Mouse (Mus musculus): Measurements from ENCODE around the gene Cdk7. TPM values are rescaled to one million over a fixed set of nuclear protein-coding genes. Genes with fewer than 3 reads are reported as not detected.

Gene Cdk7
- polyA plus RNA-seq, 1 experiment from 2014 or later: 111 TPM

- Histone ChIP-seq H3K9ac (ENCODE audit: low read depth, low read length) (no peak overlapping the region), H3K36me3 (ENCODE audit: control insufficient read depth, insufficient read depth, low read length) (peaks cover 84% of the 10 kb centered on the region), H3K9me3 (ENCODE audit: control insufficient read depth, low read length) (no peaks in the 10 kb centered on the region), H3K4me1 (ENCODE audit: control insufficient read depth, insufficient read depth, low read length) (no peaks in the 10 kb centered on the region), H3K27me3 (ENCODE audit: control insufficient read depth, insufficient read depth, low read length) (no peaks in the 10 kb centered on the region), H3K4me2 (replicated peaks; ENCODE audit: low read depth, low read length) (no peak overlapping the region), H3K4me3 (ENCODE audit: low read length) (no peak overlapping the region), H3K27ac (ENCODE audit: low read depth, low read length) (no peak overlapping the region)
- no peak for ATAC-seq (ENCODE audit: low FRiP score, low TSS enrichment)
- 98% methylated on average over 2 of the region's 2 CpGs for WGBS
Measured at GRCm38 (mm10) chr13:100703468-100703867, 27.3 kb downstream of the Cdk7 start.

- Histone ChIP-seq H3K27ac (ENCODE audit: low read depth, low read length) (no peak overlapping the region), H3K36me3 (ENCODE audit: control insufficient read depth, insufficient read depth, low read length) (peaks cover 69% of the 10 kb centered on the region)
- 96% methylated on average over 10 of the region's 10 CpGs for WGBS
Measured at GRCm38 (mm10) chr13:100698866-100699265, 31.9 kb downstream of the Cdk7 start.

DNA sequence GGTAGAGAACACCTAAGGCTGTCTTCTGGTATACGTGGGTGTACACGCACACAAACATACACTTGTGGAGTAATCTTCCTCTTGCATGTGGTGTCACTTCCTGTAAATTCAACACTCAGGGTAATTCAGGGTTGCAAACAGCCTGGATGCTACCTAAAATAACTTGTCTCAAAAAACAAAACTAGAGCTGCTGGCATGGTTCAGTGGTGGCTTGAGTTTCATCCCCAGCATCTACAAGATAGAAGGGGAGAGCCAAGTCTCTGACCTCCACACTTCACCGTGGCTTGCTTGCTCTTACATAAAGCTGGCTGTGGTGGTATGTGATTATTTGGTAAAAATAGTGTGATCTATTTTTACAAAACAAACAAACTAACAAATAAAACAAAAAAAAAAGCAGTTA lies 33.2 kb downstream of the Cdk7 start:
- no peaks in the 10 kb centered on the region for H3K27me3 ChIP-seq (ENCODE audit: control insufficient read depth, insufficient read depth, low read length)
- WGBS: 99% methylated on average over 3 of the region's 3 CpGs
- peaks cover 59% of the 10 kb centered on the region for H3K36me3 ChIP-seq (ENCODE audit: control insufficient read depth, insufficient read depth, low read length)
- H3K4me2 ChIP-seq (replicated peaks; ENCODE audit: low read depth, low read length): no peak overlapping the region
- no peak overlapping the region for H3K4me3 ChIP-seq (ENCODE audit: low read length)
- H3K9me3 ChIP-seq (ENCODE audit: control insufficient read depth, low read length): no peaks in the 10 kb centered on the region
- no peak for ATAC-seq (ENCODE audit: low FRiP score, low TSS enrichment)
- H3K27ac ChIP-seq (ENCODE audit: low read depth, low read length): no peak overlapping the region
- no peak overlapping the region for H3K9ac ChIP-seq (ENCODE audit: low read depth, low read length)
- no peaks in the 10 kb centered on the region for H3K4me1 ChIP-seq (ENCODE audit: control insufficient read depth, insufficient read depth, low read length)

More at GRCm38 (mm10) chr13:100698866-100699265, 31.9 kb downstream of the Cdk7 start:
- Histone ChIP-seq H3K4me1 (ENCODE audit: control insufficient read depth, insufficient read depth, low read length) (no peaks in the 10 kb centered on the region), H3K9me3 (ENCODE audit: control insufficient read depth, low read length) (no peaks in the 10 kb centered on the region), H3K27me3 (ENCODE audit: control insufficient read depth, insufficient read depth, low read length) (no peaks in the 10 kb centered on the region), H3K4me2 (replicated peaks; ENCODE audit: low read depth, low read length) (no peak overlapping the region), H3K4me3 (ENCODE audit: low read length) (no peak overlapping the region), H3K9ac (ENCODE audit: low read depth, low read length) (no peak overlapping the region)
- no peak for ATAC-seq (ENCODE audit: low FRiP score, low TSS enrichment)

- Histone ChIP-seq H3K27me3 (ENCODE audit: control insufficient read depth, insufficient read depth, low read length) (no peaks in the 10 kb centered on the region), H3K9ac (ENCODE audit: low read depth, low read length) (no peak overlapping the region), H3K4me2 (replicated peaks; ENCODE audit: low read depth, low read length) (no peak overlapping the region), H3K4me3 (ENCODE audit: low read length) (no peak overlapping the region), H3K4me1 (ENCODE audit: control insufficient read depth, insufficient read depth, low read length) (no peaks in the 10 kb centered on the region), H3K9me3 (ENCODE audit: control insufficient read depth, low read length) (no peaks in the 10 kb centered on the region), H3K36me3 (ENCODE audit: control insufficient read depth, insufficient read depth, low read length) (no peaks in the 10 kb centered on the region), H3K27ac (ENCODE audit: low read depth, low read length) (no peak overlapping the region)
- 72% methylated on average over 7 of the region's 7 CpGs for WGBS
- no peak for ATAC-seq (ENCODE audit: low FRiP score, low TSS enrichment)
Measured at GRCm38 (mm10) chr13:100687513-100687912, 43.2 kb downstream of the Cdk7 start.

DNA sequence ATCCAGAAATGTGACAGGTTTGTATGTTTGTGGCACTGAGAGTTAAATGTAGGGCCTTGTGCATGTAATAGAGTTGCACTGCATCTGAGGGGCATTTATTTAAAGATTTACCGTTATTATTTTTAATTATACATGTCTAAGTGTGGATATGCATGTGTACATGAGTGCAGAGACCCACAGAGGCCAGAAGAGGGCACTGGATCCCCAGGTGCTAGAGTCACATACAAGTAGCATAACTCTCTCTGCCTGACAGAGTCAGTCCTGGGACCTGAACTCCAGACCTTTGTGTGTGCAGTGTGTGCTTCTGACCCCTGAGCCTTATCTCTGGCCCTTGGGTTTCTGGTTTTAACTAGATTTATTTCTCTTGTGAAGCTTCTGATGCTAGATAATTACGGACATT lies 46.4 kb downstream of the Cdk7 start:
- Histone ChIP-seq H3K9ac (ENCODE audit: low read depth, low read length) (no peak overlapping the region), H3K27ac (ENCODE audit: low read depth, low read length) (no peak overlapping the region), H3K9me3 (ENCODE audit: control insufficient read depth, low read length) (no peaks in the 10 kb centered on the region), H3K4me3 (ENCODE audit: low read length) (no peak overlapping the region), H3K36me3 (ENCODE audit: control insufficient read depth, insufficient read depth, low read length) (no peaks in the 10 kb centered on the region), H3K27me3 (ENCODE audit: control insufficient read depth, insufficient read depth, low read length) (no peaks in the 10 kb centered on the region), H3K4me2 (replicated peaks; ENCODE audit: low read depth, low read length) (no peak overlapping the region), H3K4me1 (ENCODE audit: control insufficient read depth, insufficient read depth, low read length) (no peaks in the 10 kb centered on the region)
- ATAC-seq (ENCODE audit: low FRiP score, low TSS enrichment): no peak
- WGBS: 80% methylated on average over 2 of the region's 2 CpGs

GRCm38 (mm10) chr13:100682837-100683236 lies 47.9 kb downstream of the Cdk7 start:
- ATAC-seq (ENCODE audit: low FRiP score, low TSS enrichment): no peak
- 83% methylated on average over 2 of the region's 2 CpGs for WGBS
- H3K4me3 ChIP-seq (ENCODE audit: low read length): no peak overlapping the region

DNA sequence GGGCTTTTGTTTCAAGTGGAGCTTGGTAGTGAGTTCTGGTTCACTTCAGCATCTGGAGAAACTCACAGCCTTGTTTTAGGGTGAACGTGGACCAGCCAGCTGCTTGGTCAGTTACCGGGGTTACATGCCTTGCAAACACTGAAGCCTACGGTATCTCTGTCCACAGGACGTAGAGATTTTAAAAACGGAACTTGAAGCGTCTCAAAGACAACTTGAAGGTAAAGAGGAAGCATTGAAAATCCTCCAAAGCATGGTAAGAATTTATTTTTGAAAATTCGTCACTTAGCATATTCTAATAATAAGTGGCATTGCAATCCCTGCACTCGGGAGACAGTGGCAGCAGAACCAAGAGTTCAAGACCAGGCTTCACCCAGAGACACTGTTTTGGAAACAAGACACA lies 49.1 kb downstream of the Cdk7 start:
- 94% methylated on average over 8 of the region's 8 CpGs for WGBS
- Histone ChIP-seq H3K9me3 (ENCODE audit: control insufficient read depth, low read length) (no peaks in the 10 kb centered on the region), H3K36me3 (ENCODE audit: control insufficient read depth, insufficient read depth, low read length) (no peaks in the 10 kb centered on the region), H3K9ac (ENCODE audit: low read depth, low read length) (no peak overlapping the region), H3K27me3 (ENCODE audit: control insufficient read depth, insufficient read depth, low read length) (no peaks in the 10 kb centered on the region), H3K4me1 (ENCODE audit: control insufficient read depth, insufficient read depth, low read length) (no peaks in the 10 kb centered on the region), H3K4me2 (replicated peaks; ENCODE audit: low read depth, low read length) (no peak overlapping the region), H3K4me3 (ENCODE audit: low read length) (no peak overlapping the region), H3K27ac (ENCODE audit: low read depth, low read length) (no peak overlapping the region)
- no peak for ATAC-seq (ENCODE audit: low FRiP score, low TSS enrichment)

More at GRCm38 (mm10) chr13:100682837-100683236, 47.9 kb downstream of the Cdk7 start:
- Histone ChIP-seq H3K27me3 (ENCODE audit: control insufficient read depth, insufficient read depth, low read length) (no peaks in the 10 kb centered on the region), H3K27ac (ENCODE audit: low read depth, low read length) (no peak overlapping the region), H3K36me3 (ENCODE audit: control insufficient read depth, insufficient read depth, low read length) (no peaks in the 10 kb centered on the region), H3K4me1 (ENCODE audit: control insufficient read depth, insufficient read depth, low read length) (no peaks in the 10 kb centered on the region), H3K9me3 (ENCODE audit: control insufficient read depth, low read length) (no peaks in the 10 kb centered on the region), H3K9ac (ENCODE audit: low read depth, low read length) (no peak overlapping the region), H3K4me2 (replicated peaks; ENCODE audit: low read depth, low read length) (no peak overlapping the region)

- Histone ChIP-seq H3K27ac (ENCODE audit: low read depth, low read length) (no peak overlapping the region), H3K9ac (ENCODE audit: low read depth, low read length) (no peak overlapping the region), H3K27me3 (ENCODE audit: control insufficient read depth, insufficient read depth, low read length) (no peaks in the 10 kb centered on the region), H3K9me3 (ENCODE audit: control insufficient read depth, low read length) (no peaks in the 10 kb centered on the region), H3K36me3 (ENCODE audit: control insufficient read depth, insufficient read depth, low read length) (no peaks in the 10 kb centered on the region), H3K4me3 (ENCODE audit: low read length) (no peak overlapping the region), H3K4me1 (ENCODE audit: control insufficient read depth, insufficient read depth, low read length) (no peaks in the 10 kb centered on the region), H3K4me2 (replicated peaks; ENCODE audit: low read depth, low read length) (no peak overlapping the region)
- WGBS: 82% methylated on average over 15 of the region's 15 CpGs
- no peak for ATAC-seq (ENCODE audit: low FRiP score, low TSS enrichment)
Measured at GRCm38 (mm10) chr13:100675936-100676635, 54.7 kb downstream of the Cdk7 start.

DNA sequence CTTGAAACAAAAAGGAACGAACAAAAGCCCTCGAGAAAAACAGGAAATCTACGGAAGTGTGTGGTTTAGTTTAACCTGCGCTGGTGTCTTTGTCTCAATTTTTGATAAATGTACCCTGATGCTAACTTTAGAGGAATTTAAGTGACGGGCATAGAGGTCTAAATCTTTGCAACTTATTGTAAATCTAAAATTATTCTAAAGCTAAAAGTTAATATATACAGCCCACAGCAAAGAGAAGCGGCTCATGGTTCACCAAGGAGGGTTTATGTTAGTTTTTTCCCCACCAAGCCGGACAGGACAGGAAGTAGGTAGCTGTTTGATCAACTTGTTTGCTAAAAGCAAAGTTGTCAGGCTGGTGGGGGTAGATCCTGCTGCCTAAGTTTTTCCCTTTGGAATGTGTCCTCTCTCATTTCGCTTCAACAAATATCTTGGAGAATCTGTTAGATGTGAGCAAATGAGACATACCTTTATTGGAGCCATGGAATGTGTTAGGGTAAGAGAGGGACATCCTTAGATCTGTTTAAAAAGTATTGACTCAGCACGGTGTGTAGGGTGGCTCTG lies 60.5 kb downstream of the Cdk7 start:
- H3K4me2 ChIP-seq (replicated peaks; ENCODE audit: low read depth, low read length): peak overlapping the region; percentile 68
- H3K4me1 ChIP-seq (ENCODE audit: control insufficient read depth, insufficient read depth, low read length): no peaks in the 10 kb centered on the region
- H3K9me3 ChIP-seq (ENCODE audit: control insufficient read depth, low read length): no peaks in the 10 kb centered on the region
- H3K36me3 ChIP-seq (ENCODE audit: control insufficient read depth, insufficient read depth, low read length): peaks cover 11% of the 10 kb centered on the region
- no peak overlapping the region for H3K27ac ChIP-seq (ENCODE audit: low read depth, low read length)
- no peak for ATAC-seq (ENCODE audit: low FRiP score, low TSS enrichment)
- peak overlapping the region; percentile 63; the same call in 1 of the 2 replicates for H3K9ac ChIP-seq (ENCODE audit: low read depth, low read length)
- no peaks in the 10 kb centered on the region for H3K27me3 ChIP-seq (ENCODE audit: control insufficient read depth, insufficient read depth, low read length)
- peak overlapping the region; percentile 54 for H3K4me3 ChIP-seq (ENCODE audit: low read length)
- WGBS: 43% methylated on average over 9 of the region's 9 CpGs
